Mouse (Mus musculus) heart, postnatal 4 days (tissue): ENCODE results near the gene Vps72. TPM values are rescaled to one million over a fixed set of nuclear protein-coding genes. Genes with fewer than 3 reads are reported as not detected.
A peak's percentile ranks its signal among the peaks of the same experiment; 100 is the strongest.
"Not testable (repeated sequence)": the region's sequence is repeated elsewhere in the genome, so short reads cannot be mapped to it uniquely, and the experiment has no call there.

Experiments used
- DNase-seq: peaks from one replicate; pipeline ENCODE4 v3.0.0; 2021
- total RNA-seq, 2 experiments: library from RNA; stranded (reverse); gene quantifications; 2 replicates each; pipeline ENCODE4 v1.2.3; 2021

Gene Vps72
- total RNA-seq, 2 experiments from 2014 or later: 48.4 to 51.8 TPM

DNA sequence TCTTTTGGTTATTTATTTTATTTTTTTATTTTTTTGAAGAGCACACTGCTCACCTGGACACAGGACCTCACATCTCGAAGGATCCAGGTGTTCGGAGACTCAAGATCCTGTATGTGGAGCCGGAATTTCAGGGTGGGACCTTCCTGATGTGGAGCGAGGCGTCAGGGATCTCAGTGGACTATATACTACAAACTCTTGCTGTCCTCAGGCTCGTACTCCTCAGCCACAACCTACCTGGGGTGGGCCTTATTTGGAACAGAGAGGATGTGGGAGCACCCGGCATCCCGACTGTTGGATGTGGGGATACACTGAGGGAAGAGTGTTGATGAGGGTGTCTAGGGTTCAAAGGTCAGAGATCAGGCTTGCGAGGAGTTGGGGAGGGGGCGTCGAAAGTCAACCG, 23.3 kb downstream of the Vps72 start:
- not testable (repeated sequence) for DNase-seq

DNA sequence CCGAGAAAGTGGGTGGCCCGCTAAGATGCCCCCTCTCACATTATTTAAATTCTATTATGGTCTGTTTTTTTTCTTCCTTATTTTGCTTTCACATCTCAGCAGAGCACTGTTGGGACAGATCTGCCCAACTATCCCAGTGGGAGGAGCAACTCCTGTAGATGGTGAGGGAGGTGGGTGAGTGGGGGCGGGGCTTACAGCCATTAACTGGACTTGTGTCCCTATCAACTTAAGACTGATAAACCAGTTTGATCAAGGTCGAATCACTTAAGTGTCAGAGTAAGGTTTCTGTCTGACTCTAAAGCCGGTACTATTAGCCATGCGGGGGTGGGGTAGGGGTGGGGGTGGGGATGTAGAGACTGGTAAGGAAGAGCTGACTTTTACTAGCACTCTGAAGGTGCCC, 24.2 kb downstream of the Vps72 start:
- peak; percentile 57 for DNase-seq

DNA sequence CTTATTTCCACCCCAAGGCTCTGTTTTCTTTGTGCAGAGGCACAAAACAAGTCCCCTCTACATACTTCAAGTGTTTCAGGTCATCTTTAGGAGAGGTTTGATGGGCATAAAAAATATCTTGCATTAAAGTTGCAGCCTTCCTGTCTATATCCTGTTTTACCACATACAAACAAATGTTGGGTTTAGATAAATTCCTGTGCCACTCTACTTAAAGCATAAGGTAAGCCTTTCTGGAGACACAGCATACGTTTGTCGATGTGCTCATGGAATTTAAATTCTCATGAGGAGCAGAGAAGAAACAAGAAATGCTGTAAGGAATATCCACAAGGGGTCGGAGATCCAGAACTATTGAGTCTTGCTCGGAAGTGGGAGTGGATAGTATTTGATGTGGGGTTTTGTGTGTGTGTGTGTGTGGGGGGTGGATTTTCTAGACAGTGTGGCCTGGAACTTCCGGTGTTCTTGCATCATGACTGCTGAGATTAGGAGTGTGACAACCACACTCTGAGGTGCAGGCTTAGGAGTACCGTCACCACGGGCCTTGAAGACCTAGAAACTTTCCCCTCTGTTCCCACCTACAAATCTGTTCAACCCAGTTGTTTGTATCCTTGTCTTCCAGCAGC, 24.7 kb downstream of the Vps72 start:
- no peak for DNase-seq

DNA sequence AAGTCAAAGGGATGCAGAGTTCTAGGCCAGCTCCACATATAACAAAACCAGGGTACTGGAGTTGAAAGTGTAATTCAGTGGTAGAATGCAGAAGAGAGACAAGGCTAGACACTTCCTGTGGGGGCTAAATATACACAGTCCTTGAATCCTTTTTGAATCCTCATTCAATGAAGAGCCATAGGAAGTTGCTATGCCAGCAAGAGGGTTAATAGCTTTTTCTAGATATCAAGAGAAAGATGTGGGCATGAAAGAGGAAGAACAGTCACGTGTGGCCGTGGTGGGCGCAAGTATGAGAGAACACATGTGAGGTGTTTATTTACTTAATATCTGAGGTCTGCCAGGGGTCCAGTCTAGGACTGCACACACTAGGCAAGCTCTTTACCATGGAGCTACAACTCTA, 25.5 kb downstream of the Vps72 start:
- DNase-seq: no peak

DNA sequence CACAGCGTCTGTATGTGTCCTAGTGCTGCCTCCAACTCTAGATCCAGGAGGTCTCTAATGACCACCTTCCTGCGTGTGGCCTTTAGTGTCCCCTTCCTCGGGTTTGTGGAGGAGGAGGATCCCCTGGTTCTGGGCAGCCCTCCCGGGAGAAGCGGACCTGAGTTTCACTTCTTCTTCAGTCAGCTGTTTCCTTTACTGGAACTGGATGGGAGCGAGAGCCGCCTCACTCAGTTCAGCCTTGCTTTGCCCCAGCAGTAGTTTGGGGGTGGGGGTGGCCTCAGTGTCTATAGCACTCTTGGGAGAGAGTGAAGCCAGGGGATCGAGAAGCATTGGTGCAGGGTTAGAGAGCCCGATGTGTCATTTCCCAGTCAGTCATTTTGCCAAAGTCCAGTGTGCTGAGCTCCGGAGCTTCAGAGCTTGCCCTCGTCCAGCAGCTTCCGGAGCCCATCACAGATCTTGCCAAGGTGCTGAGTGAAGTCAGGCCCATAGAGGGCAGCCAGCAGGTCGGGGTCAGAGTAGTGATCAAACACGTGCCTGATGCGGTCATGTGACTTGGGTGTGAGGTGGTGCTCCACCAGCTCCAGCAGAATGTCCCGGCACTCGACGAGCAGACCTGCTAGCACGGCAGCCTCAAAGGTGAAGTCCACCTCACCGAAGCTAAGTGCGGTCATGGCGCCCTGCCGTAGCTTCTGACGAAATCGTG, 28.9 kb downstream of the Vps72 start:
- no peak for DNase-seq

DNA sequence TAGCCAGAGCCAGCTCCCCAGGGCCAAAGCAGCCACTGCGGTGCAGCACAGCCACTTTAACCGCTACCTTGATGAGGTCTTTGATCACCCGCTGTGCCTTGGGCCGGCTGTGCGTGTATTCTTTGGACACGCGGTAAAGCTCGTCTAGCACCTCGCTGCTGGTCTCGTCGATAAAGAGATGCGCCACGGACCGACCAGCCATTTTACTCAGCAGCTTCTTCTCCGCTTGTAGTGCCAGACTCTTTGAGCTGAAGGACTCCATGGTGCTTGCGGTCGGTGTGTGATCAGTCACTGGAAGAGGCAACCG, 29.4 kb downstream of the Vps72 start:
- no peak for DNase-seq

DNA sequence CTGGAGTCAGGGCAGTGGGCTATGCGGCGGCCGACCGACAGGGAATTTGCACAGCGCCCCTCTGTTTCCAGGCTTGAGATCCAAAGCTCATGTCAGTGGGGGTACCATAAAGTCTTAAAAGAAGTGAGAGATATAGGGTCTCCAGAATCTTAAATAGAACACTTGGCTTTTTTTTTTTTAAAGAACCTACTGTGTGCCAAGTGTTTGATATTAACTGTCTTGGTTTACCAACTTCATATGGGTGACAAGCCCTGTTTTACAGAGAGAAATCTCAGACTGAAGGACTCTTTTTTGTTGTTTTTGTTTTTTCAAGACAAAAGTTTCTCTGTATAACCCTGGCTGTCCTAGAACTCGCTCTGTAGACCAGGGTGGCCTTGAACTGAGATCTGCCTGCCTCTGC, 30.0 kb downstream of the Vps72 start:
- DNase-seq: no peak

DNA sequence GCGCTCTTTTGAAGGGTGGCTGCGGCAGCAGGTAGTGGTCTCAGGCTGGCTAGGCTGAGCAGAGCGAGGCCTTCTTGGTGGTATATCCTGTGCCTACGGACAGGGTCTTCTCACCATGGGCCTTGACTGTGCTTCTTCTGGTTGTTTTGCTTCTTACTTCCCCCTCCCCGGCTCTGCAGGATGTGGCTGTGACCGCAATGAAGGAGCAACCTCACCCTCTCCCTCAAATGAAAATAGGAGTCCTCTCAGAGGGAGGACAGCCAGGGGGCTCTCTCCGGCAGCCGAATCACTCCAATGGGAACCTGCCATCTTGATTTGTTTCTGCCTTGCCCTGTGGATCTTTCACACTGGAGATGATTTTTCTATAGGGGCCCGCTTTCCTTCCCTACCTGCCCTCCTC, 30.7 kb downstream of the Vps72 start:
- no peak for DNase-seq

DNA sequence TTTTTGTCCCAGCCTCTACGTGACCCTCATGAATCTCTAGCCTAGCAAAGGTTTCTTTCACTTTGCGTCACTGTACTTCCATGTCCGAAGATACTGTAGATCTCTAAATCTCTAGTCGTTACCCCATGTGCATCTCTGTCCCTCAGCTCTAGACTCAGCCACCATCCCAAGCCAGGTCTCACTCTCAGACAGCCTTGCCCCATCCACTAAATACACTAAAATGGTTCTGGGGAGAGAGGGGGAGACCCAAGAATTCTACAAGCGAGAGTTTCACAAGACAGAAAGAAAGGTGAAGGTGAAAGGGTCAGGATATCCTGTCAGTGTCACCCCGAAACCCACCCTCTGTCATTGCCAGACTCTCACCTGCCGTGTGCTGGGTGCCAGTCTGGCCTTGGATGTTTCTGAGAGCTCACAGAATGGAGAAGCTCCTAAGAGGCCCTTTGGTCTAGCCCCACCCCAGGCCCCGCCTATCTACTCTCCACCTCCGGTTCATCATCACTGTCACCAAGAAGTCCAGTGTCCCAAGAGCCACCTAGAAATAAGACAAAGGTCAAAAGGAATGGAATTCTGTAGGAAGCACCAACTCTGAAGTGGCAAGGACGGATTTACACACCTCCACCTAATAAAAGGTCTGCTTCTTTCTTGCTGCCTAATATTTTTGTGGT, 31.3 kb downstream of the Vps72 start, which contains the start of gene Tnfaip8l2:
TSS of gene Tnfaip8l2 (minus strand) at position 409 of the 665 bp plus-strand sequence.
- DNase-seq: no peak

DNA sequence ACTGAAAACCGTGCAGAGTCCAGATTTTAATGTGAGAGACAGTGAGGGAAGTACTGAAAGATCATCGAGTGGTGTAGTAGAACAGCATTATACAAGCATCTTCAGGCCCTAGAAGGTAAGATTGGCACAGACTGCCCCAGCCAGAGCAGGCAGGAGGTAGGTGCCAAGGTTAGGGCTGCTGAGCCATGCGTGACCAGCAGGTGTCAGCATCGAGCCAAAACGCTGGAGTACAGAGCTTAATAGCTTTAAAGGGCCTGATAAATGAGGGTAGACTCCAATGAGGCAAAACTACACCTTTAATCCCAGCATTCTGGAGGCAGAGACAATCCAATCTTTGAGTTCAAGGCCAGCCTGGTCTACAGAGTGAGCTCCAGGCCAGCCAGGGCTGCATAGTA, 31.8 kb downstream of the Vps72 start:
- DNase-seq: peak; percentile 93

DNA sequence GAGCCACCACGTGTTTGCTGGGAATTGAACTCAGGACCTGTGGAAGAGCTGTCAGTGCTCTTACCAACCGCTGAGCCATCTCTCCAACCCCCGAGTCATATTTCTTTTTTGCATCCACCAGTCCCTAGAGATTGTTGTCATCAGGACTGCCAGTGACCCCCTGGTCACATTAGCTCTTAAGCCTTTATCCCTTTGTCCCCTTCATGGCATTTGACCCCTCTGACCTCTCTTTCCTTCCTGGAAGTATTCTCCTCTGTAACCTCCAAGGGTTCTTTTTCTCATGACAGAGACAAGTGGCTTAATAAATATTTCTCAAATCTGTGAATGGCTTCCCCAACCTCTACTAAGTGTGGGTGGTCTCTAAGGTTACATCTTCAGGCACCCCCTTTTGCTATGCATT, 37.1 kb downstream of the Vps72 start:
- no peak for DNase-seq

DNA sequence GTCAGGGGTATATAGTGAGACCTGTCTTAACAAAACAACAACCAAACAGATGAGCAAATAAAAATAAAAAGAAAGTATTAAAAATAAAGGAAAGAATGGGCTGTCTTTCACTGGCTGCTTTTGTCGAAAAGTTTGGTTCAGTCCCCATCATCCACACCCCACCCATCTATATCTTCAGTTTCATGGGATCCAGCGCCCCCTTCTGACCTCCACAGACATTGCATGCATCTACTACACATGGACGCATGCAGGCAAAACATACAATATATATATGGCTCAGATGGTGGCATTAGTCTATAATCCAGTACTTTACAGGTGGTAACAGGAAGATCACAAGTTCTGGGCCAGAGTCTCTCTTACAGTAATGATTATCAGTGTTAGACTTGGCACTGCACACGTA, 43.1 kb downstream of the Vps72 start:
- DNase-seq: peak; percentile 44

DNA sequence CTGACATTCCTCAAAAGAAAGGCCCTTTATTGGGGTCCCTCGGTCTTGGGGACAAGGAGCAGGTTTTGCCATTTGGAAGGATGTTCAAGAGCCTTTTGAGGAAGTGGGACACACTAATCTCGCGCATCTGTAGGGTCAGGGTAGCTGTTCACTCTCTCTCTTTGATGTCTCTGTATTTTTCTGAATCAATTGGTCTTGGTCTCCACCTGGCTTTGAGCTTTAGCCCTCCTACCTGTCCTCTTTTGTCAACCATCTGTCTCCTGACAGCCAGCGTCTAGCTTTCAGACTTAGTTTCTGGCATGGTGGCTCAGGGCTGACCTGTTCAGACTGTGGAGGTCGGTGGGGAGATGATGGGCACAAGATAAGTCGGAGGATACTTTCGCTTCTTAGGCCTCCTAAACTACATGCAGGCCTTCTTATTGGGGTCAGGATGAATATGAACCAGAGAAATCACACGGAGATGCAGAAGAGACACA, 48.7 kb downstream of the Vps72 start:
- no peak for DNase-seq

DNA sequence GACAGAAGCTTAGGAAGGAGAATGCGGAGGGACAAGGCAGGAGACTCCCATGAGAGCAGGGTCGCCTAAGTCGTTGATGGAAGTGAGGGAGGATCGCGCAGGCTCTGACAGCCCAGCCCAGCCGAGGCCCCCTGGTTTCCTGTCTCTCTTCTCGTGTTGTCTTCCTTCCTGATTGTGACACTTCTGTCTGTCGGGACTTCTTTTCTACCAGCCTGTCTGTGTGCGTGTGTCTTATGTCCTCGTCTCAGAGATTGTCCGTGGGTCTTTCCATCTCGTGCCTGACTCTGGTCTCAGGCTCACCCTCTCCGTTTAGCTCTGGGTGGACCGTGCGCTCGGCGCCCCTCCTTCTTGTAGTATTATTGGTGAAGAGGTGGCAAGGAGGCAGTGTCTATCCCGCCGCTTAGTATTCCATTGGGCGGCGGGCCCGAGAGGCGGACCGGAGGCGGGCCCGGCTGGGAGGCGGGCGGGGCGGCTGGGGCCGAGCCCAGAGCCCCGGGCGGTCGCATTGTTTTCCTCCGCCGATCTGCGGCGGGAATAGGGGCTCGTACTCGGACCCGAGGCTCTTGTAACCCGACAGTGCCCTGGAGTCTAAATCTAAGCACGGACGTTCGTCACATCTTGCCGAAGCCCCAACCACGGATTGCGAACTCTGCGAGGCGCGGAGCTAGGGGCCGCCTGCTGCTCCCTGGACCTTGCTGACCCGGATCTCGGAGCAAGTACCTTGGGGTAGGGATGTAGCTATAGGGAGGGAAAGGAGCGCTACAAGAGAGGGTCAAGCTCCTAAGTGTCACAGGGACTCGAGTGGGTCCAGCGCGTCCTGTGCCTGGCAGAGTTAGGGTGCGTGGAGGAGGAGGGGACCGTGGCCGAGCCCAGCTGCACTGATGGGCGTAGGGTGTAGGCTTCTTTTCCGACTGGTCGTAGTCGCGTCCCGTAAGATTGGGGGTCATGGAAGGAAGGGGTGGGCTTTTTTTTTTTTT, 49.5 kb downstream of the Vps72 start, which contains the start of gene Sema6c:
TSS of gene Sema6c (plus strand) at position 471 of the 977 bp plus-strand sequence.
- peak; percentile 91 for DNase-seq

DNA sequence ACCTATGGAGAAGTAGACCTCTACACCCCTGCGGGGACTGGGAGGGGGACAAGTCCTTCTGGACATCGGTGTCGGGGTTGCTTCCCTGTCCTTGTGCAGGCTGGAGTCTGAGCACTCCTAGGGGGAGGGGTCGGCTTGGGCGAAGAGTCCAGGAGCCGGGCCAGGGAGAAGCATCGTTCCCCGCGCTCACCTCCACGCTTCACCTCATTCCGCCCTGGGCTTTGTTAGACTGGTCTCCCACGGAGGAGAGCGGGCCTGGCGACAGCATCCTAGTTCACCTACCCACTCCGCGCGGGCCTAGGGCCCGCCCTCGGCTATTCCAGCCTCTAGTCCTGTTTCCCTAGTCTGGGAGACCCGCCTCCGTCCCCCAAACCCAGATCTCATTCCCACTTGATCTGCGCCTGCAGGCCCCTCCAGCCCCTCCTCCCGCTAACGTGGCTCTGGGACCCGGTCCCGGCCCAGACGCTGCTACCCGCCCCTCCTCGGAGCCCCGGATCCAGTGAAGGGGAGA, 50.3 kb downstream of the Vps72 start:
- peak; percentile 31 for DNase-seq

DNA sequence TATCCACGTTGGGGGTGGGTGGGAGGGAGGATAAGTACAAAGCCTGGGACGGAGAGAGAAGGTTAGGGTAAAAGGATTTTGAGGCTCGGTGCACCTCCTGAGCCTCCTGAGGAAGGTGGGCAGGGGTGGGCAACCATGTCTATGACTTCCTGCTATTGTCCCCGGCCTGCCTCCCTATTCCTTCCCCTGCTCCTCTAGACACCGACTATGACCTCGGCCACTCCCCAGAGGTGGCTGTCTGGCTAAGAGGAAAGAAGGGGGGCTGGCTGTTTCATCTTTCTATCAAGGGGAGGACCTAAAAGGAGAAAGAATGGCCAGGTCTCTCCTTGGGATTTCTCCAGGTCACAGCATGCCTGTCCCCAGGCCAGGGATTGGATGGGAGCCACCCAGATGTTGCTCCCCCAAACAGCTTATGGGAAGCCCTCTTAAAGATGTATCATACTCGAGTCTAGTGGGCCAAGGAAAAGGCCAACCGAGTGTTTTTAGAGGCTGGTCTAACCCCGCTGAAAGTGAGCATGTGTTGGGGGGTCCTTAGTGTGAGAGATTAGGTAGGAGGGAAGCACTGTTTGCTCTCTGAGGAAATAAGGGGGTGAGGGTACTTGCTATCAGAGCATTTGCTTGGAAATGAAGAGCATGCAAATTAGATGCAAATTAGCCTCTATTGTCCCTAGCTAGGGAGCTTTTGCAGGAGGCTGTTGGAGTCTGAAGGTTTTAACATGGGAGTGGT, 51.0 kb downstream of the Vps72 start:
- peak; percentile 25 for DNase-seq

DNA sequence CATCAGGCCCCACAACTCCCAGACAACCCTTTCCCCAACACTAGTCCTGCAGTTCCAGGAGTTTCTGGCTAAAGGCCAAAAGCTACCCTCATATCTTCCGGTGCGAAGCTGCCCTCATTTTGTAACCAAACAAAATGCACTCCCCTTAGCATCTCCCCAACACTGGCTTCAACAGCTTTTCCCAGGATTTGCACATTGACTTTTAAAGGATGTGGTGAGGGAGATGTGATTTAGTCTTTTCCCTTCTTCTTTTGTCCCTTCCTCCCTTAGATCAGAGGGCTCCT, 51.5 kb downstream of the Vps72 start:
- no peak for DNase-seq

DNA sequence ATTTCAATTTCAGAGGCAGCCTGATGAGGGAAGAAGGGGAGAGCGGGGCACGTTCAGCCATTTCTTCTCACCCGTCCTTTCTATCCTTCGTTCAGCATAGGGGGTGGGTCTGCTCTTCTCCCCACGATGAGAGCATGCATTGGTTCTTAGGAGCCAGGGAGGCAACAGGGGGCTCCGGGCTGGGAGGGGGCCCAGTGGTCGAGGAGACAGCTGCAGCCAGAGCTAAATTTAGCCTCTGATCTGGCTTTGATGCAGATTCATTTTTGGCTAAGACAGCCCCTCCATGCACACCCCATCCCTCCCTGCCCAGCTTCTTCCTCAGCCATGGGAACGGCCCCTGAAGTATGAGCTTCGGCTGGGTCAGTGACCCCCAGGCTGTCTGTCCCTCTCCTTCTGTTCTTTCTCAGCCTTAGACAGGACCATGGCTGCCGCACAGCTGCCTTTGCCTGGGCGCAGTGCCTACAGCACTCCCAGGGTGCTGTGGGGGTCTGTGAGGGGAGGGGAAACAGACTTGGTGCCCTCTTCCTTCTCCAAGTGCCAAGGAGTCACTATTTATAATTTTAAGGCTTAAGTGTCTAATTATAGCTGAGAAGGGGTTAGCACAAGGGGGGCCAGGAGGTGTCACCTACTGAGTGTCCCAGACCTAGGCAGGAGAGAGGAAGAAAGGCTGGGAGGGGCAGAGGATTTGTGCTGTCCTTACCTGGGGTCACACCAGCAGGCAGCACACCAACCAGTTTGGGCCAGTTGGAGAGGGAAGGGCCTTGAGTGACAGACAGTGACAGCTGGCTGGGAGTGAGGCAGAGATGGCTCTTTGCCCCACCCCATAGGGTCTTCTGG, 52.8 kb downstream of the Vps72 start:
- DNase-seq: no peak

DNA sequence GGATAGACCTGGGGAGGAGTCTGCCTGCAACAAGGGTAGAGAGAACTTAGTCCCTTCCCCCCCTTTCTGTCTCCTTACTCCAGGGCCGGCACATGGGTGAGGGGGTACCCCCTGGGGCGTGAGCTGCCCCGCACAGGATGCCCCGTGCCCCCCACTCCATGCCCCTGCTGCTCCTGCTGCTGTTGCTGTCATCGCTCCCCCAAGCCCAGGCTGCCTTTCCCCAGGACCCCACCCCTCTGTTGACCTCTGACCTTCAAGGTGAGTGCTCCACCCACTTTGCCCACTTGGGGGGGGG, 53.4 kb downstream of the Vps72 start:
- no peak for DNase-seq

DNA sequence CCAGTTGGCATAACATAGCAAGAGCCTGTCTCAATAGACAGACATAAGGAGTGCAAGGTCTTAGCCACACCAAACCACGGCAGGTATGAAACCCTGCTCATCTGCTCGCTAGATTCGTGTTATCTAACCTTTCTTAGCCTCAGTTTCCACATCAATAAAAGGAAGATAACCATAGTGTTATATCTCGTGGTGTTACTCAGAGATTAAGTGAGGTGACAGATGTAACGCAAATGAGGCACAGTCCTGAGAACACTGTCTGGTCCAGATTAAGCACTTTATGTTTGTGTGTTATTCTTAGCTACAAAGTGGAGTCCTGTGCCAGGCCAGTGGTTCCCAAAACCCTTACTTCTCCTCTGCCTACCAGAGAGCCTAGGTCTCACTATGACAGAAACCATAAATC, 54.0 kb downstream of the Vps72 start:
- DNase-seq: no peak

DNA sequence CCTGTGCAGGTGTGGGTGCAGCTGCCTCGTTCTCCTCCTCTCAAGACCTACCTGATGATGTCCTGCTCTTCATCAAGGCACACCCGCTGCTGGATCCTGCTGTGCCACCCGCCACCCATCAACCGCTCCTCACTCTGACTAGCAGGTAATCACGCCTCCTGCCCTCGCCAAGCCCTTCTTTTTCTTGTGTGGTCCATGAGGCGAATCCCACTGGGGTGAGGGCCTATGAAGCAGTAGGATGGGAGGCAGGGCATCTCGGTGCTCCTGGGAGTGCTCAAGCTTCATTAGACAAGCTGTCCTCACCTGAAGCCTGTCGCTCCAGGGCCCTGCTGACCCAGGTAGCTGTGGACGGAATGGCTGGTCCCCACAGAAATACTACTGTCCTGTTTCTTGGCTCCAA, 59.2 kb downstream of the Vps72 start:
- DNase-seq: no peak
